Mouse (Mus musculus) adrenal gland, adult 10 weeks (tissue): ENCODE results near the gene 9130019O22Rik. TPM values are rescaled to one million over a fixed set of nuclear protein-coding genes. Genes with fewer than 3 reads are reported as not detected.

Experiments
- polyA plus RNA-seq: library from polyadenylated mRNA; stranded (reverse); fragments of 350-450 nt; fragmentation: Illumina TruSeq; extraction: RNeasy Lipid Tissue Mini Kit (QIAGEN cat#74804); gene quantifications from one replicate; pipeline ENCODE4 v1.2.3, GENCODE M21; 2014; ENCODE audit warnings: low read depth, low replicate concordance

9130019O22Rik gene
- 1.7 TPM for polyA plus RNA-seq

GRCm38 (mm10) chr7:127386641-127387392 is at the start of gene 9130019O22Rik:
TSS of gene 9130019O22Rik (minus strand) at chr7:127387166.

GRCm38 (mm10) chr7:127421388-127422191 is 34.6 kb upstream of the 9130019O22Rik start, which contains the start of gene Zfp688:
TSS of gene Zfp688 (minus strand) at chr7:127422068.

GRCm38 (mm10) chr7:127406002-127406987 is 19.3 kb upstream of the 9130019O22Rik start, which contains the start of gene Zfp764:
TSS of gene Zfp764 (minus strand) at chr7:127406822.

GRCm38 (mm10) chr7:127393157-127393943 is 6.4 kb upstream of the 9130019O22Rik start, which contains the start of gene E430018J23Rik:
TSS of gene E430018J23Rik (minus strand) at chr7:127393629.

GRCm38 (mm10) chr7:127375271-127376245 is 11.4 kb downstream of the 9130019O22Rik start, which contains the start of gene Zfp747:
TSS of gene Zfp747 (minus strand) at chr7:127376050.

GRCm38 (mm10) chr7:127345512-127346325 is 41.2 kb downstream of the 9130019O22Rik start, which contains the start of gene Zfp768:
TSS of gene Zfp768 (minus strand) at chr7:127345589.

Other genes with a start within 250 kb of the 9130019O22Rik start
- gene Spn, start 249.3 kb downstream of the 9130019O22Rik start, polyA plus RNA-seq, result 0.52 TPM
- gene Cd2bp2, start 191.1 kb downstream of the 9130019O22Rik start, polyA plus RNA-seq, result 14.8 TPM
- 3.7 TPM for gene Tbc1d10b, start 178.7 kb downstream of the 9130019O22Rik start, polyA plus RNA-seq
- 9.2 TPM for gene Mylpf, start 178.3 kb downstream of the 9130019O22Rik start, polyA plus RNA-seq
- 1.7 TPM for gene Zfp553, start 154.1 kb downstream of the 9130019O22Rik start, polyA plus RNA-seq
- gene Sept1, start 154.0 kb downstream of the 9130019O22Rik start, polyA plus RNA-seq, result not detected
- not detected for gene Zfp771, start 142.9 kb downstream of the 9130019O22Rik start, polyA plus RNA-seq
- not detected for gene Dctpp1, start 126.5 kb downstream of the 9130019O22Rik start, polyA plus RNA-seq
- gene Sephs2, start 113.1 kb downstream of the 9130019O22Rik start, polyA plus RNA-seq, result 78.0 TPM
- 0.82 TPM for gene Itgal, start 90.9 kb downstream of the 9130019O22Rik start, polyA plus RNA-seq
- gene Zfp768, start 41.6 kb downstream of the 9130019O22Rik start, polyA plus RNA-seq, result 3.0 TPM
- gene Zfp747, start 11.1 kb downstream of the 9130019O22Rik start, polyA plus RNA-seq, result 2.9 TPM
- gene E430018J23Rik, start 6.5 kb upstream of the 9130019O22Rik start, polyA plus RNA-seq, result 1.1 TPM
- gene Zfp764, start 19.7 kb upstream of the 9130019O22Rik start, polyA plus RNA-seq, result 3.1 TPM
- gene Zfp688, start 34.9 kb upstream of the 9130019O22Rik start, polyA plus RNA-seq, result 2.0 TPM
- gene Zfp689, start 62.0 kb upstream of the 9130019O22Rik start, polyA plus RNA-seq, result 1.9 TPM
- gene Prr14, start 72.4 kb upstream of the 9130019O22Rik start, polyA plus RNA-seq, result 25.5 TPM
- gene Fbrs, start 92.0 kb upstream of the 9130019O22Rik start, polyA plus RNA-seq, result 6.2 TPM
- gene Srcap, start 124.8 kb upstream of the 9130019O22Rik start, polyA plus RNA-seq, result 10.6 TPM
- gene Gm42715, start 132.4 kb upstream of the 9130019O22Rik start, polyA plus RNA-seq, result 4.8 TPM
- gene Tmem265, start 174.2 kb upstream of the 9130019O22Rik start, polyA plus RNA-seq, result not detected
- gene Phkg2, start 186.2 kb upstream of the 9130019O22Rik start, polyA plus RNA-seq, result 16.0 TPM
- gene Ccdc189, start 201.4 kb upstream of the 9130019O22Rik start, polyA plus RNA-seq, result 1.6 TPM
- 1.5 TPM for gene Rnf40, start 201.6 kb upstream of the 9130019O22Rik start, polyA plus RNA-seq
- gene Zfp629, start 228.6 kb upstream of the 9130019O22Rik start, polyA plus RNA-seq, result 7.7 TPM